Mouse (Mus musculus): ENCODE data around the gene Gbp10. TPM values are rescaled to one million over a fixed set of nuclear protein-coding genes. Genes with fewer than 3 reads are reported as not detected.
A peak's percentile ranks its signal among the peaks of the same experiment; 100 is the strongest.
"Not testable (repeated sequence)": the region's sequence is repeated elsewhere in the genome, so short reads cannot be mapped to it uniquely, and the experiment has no call there.

Gbp10 gene
- polyA plus RNA-seq, 1 experiment = 0.42 TPM

GRCm38 (mm10) chr5:105200791-105201355 lies 38.5 kb downstream of the Gbp10 start:
- not testable (repeated sequence) for H3K4me3 ChIP-seq; H3K36me3 ChIP-seq (ENCODE audit: control insufficient read depth, insufficient read depth); H3K79me2 ChIP-seq (ENCODE audit: control insufficient read depth, insufficient read depth); H3K4me2 ChIP-seq (ENCODE audit: low read depth); H3ac ChIP-seq (ENCODE audit: control insufficient read depth, insufficient read length); H3K27me3 ChIP-seq (ENCODE audit: control insufficient read depth, insufficient read depth, insufficient read length)
- TF ChIP-seq MYOG (IDR thresholded peaks at IDR 0.05; ENCODE audit: control insufficient read depth in 1 of 3, insufficient read depth in 1 of 3, insufficient read length in 2 of 3, low read depth in 2 of 3) (peak in 1 of 3 experiments; percentile 68), TCF12 (IDR thresholded peaks at IDR 0.05; ENCODE audit: insufficient read depth, poor library complexity, severe bottlenecking) (peak; percentile 11)

- H3K4me2 ChIP-seq (ENCODE audit: low read depth); H3K79me2 ChIP-seq (ENCODE audit: control insufficient read depth, insufficient read depth); H3K27me3 ChIP-seq (ENCODE audit: control insufficient read depth, insufficient read depth, insufficient read length); H3K36me3 ChIP-seq (ENCODE audit: control insufficient read depth, insufficient read depth); H3ac ChIP-seq (ENCODE audit: control insufficient read depth, insufficient read length); H3K4me3 ChIP-seq: not testable (repeated sequence)
Observed at GRCm38 (mm10) chr5:105199149-105199548, 40.2 kb downstream of the Gbp10 start.

- not testable (repeated sequence) for H3K4me2 ChIP-seq (ENCODE audit: low read depth); H3K4me3 ChIP-seq
Observed at GRCm38 (mm10) chr5:105197915-105198560, 41.3 kb downstream of the Gbp10 start.

GRCm38 (mm10) chr5:105196308-105196707 lies 43.0 kb downstream of the Gbp10 start:
- H3K4me3 ChIP-seq; H3K79me2 ChIP-seq (ENCODE audit: control insufficient read depth, insufficient read depth); H3ac ChIP-seq (ENCODE audit: control insufficient read depth, insufficient read length); H3K4me2 ChIP-seq (ENCODE audit: low read depth); H3K36me3 ChIP-seq (ENCODE audit: control insufficient read depth, insufficient read depth); H3K27me3 ChIP-seq (ENCODE audit: control insufficient read depth, insufficient read depth, insufficient read length): not testable (repeated sequence)
- TF ChIP-seq MYOD1 (IDR thresholded peaks at IDR 0.05; ENCODE audit: control insufficient read depth in 1 of 3, insufficient read length in 2 of 3, low read depth in 2 of 3) = peak in 1 of 3 experiments; percentile 36
- TF ChIP-seq MYOG (IDR thresholded peaks at IDR 0.05; ENCODE audit: control insufficient read depth in 1 of 3, insufficient read depth in 1 of 3, insufficient read length in 2 of 3, low read depth in 2 of 3) = peak in 1 of 3 experiments; percentile 20

More at GRCm38 (mm10) chr5:105197915-105198560, 41.3 kb downstream of the Gbp10 start:
- not testable (repeated sequence) for H3K36me3 ChIP-seq (ENCODE audit: control insufficient read depth, insufficient read depth); H3K27me3 ChIP-seq (ENCODE audit: control insufficient read depth, insufficient read depth, insufficient read length); H3ac ChIP-seq (ENCODE audit: control insufficient read depth, insufficient read length); H3K79me2 ChIP-seq (ENCODE audit: control insufficient read depth, insufficient read depth)

GRCm38 (mm10) chr5:105192536-105192935 lies 46.8 kb downstream of the Gbp10 start:
- H3K4me3 ChIP-seq = not testable (repeated sequence)

GRCm38 (mm10) chr5:105181446-105181845 lies 57.9 kb downstream of the Gbp10 start:
- no peak overlapping the region for H3K4me3 ChIP-seq
- TF ChIP-seq POLR2A (IDR thresholded peaks at IDR 0.05; ENCODE audit: insufficient read length, low read depth) (no peak), CEBPB (IDR thresholded peaks at IDR 0.05; ENCODE audit: insufficient read depth, poor library complexity, severe bottlenecking) (no peak), MYOD1 (IDR thresholded peaks at IDR 0.05; ENCODE audit: control insufficient read depth in 1 of 3, insufficient read length in 2 of 3, low read depth in 2 of 3) (no peak), E2F4 (IDR thresholded peaks at IDR 0.05; ENCODE audit: insufficient read depth) (no peak), TCF3 (IDR thresholded peaks at IDR 0.05; ENCODE audit: insufficient read length, low read depth) (no peak), MYOG (IDR thresholded peaks at IDR 0.05; ENCODE audit: control insufficient read depth in 1 of 3, insufficient read depth in 1 of 3, insufficient read length in 2 of 3, low read depth in 2 of 3) (no peak), SRF (IDR thresholded peaks at IDR 0.05; ENCODE audit: control insufficient read depth, insufficient read length, low read depth) (no peak), TCF12 (IDR thresholded peaks at IDR 0.05; ENCODE audit: insufficient read depth, poor library complexity, severe bottlenecking) (no peak), MAX (IDR thresholded peaks at IDR 0.05; ENCODE audit: low read depth) (no peak), REST (IDR thresholded peaks at IDR 0.05; ENCODE audit: insufficient read depth, insufficient read length) (no peak), POLR2AphosphoS2 (IDR thresholded peaks at IDR 0.05; ENCODE audit: insufficient read length, low read depth) (no peak), USF1 (IDR thresholded peaks at IDR 0.05; ENCODE audit: low read depth) (no peak)

More at GRCm38 (mm10) chr5:105192536-105192935, 46.8 kb downstream of the Gbp10 start:
- not testable (repeated sequence) for H3K4me2 ChIP-seq (ENCODE audit: low read depth); H3K36me3 ChIP-seq (ENCODE audit: control insufficient read depth, insufficient read depth); H3K79me2 ChIP-seq (ENCODE audit: control insufficient read depth, insufficient read depth); H3K27me3 ChIP-seq (ENCODE audit: control insufficient read depth, insufficient read depth, insufficient read length); H3ac ChIP-seq (ENCODE audit: control insufficient read depth, insufficient read length)

More at GRCm38 (mm10) chr5:105181446-105181845, 57.9 kb downstream of the Gbp10 start:
- H3K79me2 ChIP-seq (ENCODE audit: control insufficient read depth, insufficient read depth) = no peaks in the 10 kb centered on the region
- no peak overlapping the region for H3K4me2 ChIP-seq (ENCODE audit: low read depth)
- no peak overlapping the region for H3ac ChIP-seq (ENCODE audit: control insufficient read depth, insufficient read length)
- H3K36me3 ChIP-seq (ENCODE audit: control insufficient read depth, insufficient read depth) = no peaks in the 10 kb centered on the region
- no peaks in the 10 kb centered on the region for H3K27me3 ChIP-seq (ENCODE audit: control insufficient read depth, insufficient read depth, insufficient read length)

Other genes starting within 250 kb of the Gbp10 start
- gene Gbp9, start 100.0 kb downstream of the Gbp10 start, polyA plus RNA-seq (2012; fragmentation: generic; extraction: Trizol) = 0.85 TPM
- 0.46 TPM for gene Gbp8, start 100.0 kb downstream of the Gbp10 start, polyA plus RNA-seq (2012; fragmentation: generic; extraction: Trizol)
- gene Gbp4, start 99.9 kb downstream of the Gbp10 start, polyA plus RNA-seq (2012; fragmentation: generic; extraction: Trizol) = 0.66 TPM
- 0.68 TPM for gene Gm43302, start 54.2 kb upstream of the Gbp10 start, polyA plus RNA-seq (2012; fragmentation: generic; extraction: Trizol)
- gene Gbp6, start 54.2 kb upstream of the Gbp10 start, polyA plus RNA-seq (2012; fragmentation: generic; extraction: Trizol) = 0.05 TPM
- 4.4 TPM for gene Lrrc8b, start 176.2 kb upstream of the Gbp10 start, polyA plus RNA-seq (2012; fragmentation: generic; extraction: Trizol)